Mouse (Mus musculus) cerebellum, postnatal 14 days (tissue): ENCODE results near the gene Hnf1a.

Experiments used
- DNase-seq, 2 experiments: peaks; one replicate each; pipeline ENCODE4 v3.0.0; 2021; ENCODE audit warnings: mixed read lengths in 2 of 2

The Hnf1a gene

DNA sequence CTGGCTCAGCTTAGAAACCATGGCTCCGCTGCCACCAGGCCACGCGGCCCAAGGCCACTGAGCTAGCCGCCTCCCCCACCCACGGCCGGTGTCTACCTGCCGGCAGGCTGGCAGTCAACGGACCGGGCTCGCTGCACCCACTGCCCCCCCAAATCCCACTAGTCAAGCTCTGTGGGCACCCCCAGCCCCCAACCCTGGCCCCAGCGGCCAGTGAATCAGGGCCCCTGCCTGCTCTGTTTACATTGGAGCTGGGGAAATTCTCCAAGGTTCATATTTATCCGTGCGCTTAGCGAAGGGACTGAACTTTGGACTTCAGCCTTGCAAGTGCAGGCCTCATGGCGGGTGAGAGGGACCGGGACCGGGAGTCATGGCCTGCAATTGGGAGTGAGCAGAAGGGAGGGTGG is at the start of gene Hnf1a:
Gene Hnf1a (minus strand): TSS at position 271 of the 404 bp plus-strand sequence.
- DNase-seq: no peak

DNA sequence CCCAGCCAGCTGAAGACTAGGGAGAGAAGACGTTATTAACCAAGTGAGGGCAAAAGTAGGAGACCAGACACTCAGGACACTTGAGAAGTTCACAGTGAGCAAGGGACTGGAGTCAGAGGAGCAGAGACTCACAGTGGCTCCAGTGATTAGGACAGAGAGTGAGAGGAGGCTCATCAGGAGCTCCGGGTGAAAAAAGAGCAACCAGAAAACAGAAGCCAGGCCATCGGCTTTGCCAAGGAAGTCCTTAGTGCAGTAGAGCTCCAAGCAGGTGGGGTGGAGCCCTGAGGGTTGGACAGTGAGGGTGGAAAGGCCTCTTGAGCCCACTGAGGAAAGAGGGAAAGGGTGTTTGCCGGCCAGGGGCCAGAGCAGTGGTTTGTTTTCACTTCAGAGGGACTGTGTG is 47.9 kb upstream of the Hnf1a start:
- peak in 1 of 2 experiments; percentile 26 for DNase-seq

GRCm38 (mm10) chr5:115018270-115018669 is 47.4 kb upstream of the Hnf1a start:
- DNase-seq: no peak

DNA sequence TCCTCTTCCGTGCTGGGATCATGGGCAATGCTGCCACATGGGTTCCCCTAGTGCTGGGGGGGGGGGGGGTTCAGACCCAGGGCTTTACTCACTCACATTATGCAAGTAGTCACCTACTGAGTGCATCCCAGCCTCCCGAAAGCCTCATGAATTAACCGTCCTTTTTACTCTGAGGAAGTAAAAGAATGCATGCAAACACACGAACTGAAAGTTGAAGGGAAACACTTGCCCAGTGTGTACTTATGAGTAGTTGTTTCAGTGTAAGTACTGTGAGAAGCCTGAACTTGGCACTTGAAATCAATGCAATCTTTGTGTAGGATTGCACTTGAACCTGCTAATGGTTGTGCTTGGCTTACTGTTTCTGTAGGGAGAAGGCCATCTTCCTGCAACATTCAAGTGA is 44.2 kb upstream of the Hnf1a start:
- DNase-seq: no peak

GRCm38 (mm10) chr5:115014570-115014969 is 43.7 kb upstream of the Hnf1a start:
- no peak for DNase-seq

DNA sequence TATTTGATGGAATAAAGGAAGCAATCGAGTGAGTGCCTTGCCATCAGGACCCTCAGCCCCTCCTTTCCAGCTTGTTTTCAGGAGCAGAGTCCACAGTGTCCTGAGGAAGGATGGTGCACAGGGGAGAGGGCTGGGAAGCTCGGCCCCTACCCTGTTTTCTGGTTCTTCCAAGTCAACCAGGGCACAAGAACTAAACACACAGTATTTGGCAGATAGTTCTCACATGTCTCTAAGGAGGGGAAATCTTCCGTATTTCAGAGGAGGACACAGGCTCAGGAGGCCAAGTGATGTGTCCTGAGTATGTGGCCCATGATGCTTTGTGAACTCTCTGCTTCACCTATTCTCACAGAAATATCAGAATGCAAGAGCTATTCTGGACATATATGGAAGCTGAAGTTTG is 42.5 kb upstream of the Hnf1a start:
- no peak for DNase-seq

DNA sequence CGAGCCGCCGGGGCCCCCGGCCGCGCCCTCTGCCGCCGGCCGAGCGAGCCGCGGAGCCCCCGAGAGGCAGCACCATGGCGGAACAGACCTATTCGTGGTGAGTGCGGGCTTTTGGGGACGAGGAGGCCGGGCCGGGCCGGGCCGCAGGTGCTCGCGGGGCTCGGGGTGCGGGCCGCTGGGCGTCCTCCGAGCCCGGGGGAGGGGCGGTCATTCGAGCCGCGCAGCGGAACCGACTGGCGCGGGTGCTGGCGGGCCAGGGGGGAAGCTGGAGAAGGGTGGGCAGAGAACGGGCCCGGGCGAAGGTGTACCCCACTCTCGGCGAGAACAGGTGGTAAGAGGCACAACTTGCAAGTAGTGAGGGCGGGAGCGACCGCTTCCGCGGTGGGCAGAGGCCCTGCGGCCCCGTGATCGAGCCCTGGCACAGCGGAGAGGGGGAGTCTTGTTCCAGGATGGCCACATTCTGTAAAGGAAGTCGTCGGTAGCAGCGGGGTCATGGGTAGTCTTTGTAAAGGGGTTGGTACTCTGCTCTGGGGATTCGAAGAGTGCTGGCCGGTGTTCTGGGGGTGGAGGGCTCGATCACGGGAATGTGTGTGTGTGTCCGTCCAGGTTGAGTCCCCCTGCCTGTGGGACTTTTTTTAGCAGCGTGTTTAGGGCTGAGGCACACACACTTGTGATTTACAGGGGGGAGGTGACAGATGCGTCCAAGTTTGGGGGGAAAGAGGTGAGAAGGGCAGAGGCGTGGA is 40.8 kb upstream of the Hnf1a start:
- peak; percentile 61 for DNase-seq

DNA sequence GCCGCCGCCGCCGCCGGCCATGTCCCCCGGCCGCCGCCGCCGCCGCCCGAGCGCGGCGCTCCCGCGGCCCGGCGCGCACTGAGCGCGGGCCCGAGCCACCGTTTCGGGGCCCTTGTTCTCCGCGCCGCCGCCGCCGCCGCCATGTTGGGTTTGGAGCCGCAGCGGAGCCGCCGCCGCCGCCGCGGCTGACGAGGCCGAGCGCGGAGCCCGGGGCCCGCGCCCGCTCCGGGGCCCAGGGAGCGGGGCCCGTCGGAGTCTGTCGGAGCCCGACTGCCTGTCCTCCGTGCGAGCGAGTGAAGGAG is 40.3 kb upstream of the Hnf1a start:
- DNase-seq: no peak

DNA sequence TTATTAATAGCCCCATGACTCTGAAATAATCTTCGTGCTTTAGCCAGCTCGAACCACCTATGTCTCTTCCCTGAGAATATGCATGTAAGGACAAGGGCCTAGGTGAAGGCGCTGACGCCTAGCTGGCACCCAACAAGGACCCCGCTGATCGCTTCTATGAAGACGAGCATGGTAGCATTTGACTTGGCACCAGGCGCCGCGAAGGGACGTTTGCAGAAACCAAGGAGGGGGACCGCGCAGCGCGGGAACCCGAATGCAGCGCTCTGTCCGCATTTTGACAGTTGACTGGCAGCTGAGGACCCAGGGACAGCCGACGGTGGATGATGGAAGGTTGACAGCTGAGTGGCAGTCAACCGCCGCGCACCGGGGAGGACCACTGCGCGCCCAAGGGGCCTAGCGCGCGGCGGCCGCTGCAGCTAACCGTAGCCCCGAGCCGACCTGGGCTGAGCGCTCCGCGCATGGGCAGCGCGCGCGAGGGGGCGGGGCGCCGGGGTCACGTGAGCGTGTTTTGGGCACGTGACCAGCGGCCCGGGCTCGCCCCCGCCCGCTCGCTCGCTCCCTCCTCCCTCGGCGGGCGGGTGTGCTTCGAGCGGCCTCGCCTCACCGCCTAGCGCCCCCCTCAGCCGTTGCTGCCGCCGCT is 39.8 kb upstream of the Hnf1a start, which contains the start of gene Sppl3:
Gene Sppl3 (plus strand): TSS at position 561 of the 640 bp plus-strand sequence.
- DNase-seq: peak; percentile 98 to 99

DNA sequence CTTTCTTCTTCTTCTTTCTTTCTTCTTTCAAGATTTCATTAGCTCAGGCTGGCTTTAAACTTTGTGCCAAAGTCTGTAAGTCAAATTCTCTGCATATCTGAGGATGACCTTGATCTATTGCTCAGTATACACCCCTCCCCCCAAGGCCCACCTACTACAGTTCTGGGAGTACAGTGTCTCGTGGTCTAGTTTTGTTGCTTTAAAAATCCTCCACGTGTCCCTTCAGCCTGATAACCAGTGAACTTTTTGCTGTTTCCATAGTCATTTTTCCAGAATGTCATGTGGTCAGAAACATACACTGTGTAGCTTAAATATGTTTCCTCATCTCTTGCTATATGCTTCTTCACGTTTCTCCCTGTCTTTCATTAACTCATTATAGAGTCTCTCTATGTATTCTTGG is 39.1 kb upstream of the Hnf1a start:
- no peak for DNase-seq

DNA sequence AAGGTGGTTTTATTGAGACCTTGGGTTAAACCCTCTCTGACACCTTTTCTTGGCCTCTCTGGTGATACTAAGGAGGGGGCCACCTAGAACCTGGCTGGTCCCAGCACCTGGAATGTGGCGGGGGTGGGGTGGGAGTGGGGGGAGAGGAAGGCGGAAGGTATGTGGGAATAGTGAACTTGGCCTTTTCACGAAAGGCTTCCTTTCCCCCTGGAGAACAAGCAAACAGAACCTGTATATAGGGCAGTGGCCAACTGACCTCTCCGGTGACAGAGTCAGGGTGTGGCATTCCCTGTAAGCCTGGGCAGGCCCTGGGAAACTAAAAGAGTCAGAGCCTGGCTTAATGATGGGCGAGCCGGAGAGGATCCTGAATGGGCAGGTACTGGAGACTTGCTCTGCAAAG is 38.2 kb upstream of the Hnf1a start:
- no peak for DNase-seq

DNA sequence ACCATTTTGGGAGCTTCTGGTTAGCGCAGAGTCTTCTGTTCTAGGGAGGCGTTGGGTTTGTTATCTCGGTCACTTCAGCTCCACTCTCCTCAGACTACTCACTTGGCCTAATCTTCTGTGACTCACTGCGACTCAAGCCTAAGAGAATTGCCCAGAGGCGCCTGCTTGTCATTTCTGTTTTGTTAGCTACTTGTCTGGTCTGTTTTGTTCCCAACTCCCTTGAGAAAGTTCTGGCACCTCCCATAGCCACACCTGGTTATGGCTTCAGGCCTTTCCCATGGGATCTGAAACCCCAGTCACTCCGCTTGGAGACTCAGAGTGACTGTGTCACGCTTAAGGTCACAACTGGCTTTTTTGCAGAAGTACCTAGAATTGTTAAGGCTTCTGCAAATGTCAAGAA is 37.4 kb upstream of the Hnf1a start:
- no peak for DNase-seq

DNA sequence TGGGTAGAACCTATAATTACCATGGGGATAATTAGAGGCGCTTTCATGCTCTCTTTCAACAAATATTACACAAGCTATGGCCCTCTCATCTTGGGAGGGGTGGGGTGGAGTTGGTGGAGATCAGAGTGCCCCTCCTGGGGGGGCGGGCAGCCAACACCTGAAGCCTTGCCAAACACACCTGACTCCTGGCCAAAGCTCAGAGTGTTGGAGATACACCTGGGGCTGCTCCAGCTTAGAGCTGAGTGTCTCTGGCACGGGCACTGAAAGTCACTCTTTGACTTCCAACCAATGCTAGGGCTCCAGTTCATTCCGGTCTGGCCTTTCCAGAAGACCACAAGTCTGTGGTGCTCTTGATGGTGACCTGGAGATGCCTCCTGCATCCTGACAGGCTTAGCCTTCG is 36.9 kb upstream of the Hnf1a start:
- peak in 1 of 2 experiments; percentile 40 for DNase-seq

DNA sequence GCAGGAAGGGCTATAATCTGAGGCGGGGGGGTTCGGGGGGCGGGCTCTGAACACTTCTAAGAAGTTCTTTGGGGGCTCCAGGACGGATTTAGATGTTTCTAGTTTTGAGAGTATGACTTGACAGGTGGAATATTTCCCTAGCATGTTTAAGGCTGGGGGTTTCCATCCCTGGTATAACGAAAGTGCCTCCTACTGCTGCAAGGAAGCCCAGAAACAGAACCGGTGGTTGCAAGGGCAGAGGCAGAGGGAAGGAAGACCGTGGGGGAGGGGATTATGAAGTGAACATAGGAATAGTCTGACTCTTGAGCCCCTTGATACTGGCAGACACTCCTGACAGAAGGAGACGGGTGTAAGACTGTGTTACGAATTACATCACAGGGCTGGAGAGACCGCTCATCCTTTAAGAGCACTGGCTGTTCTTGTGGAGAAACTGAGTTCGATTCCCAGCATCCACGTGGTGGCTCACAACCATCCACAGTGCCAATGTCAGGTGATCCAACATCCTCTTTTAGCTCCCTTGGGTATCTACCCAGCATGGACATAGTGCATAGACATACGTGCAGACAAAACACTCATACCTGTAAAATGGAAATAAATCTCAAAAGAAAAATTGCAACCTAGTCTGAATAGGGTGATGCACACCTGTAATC is 32.5 kb upstream of the Hnf1a start:
- DNase-seq: no peak

DNA sequence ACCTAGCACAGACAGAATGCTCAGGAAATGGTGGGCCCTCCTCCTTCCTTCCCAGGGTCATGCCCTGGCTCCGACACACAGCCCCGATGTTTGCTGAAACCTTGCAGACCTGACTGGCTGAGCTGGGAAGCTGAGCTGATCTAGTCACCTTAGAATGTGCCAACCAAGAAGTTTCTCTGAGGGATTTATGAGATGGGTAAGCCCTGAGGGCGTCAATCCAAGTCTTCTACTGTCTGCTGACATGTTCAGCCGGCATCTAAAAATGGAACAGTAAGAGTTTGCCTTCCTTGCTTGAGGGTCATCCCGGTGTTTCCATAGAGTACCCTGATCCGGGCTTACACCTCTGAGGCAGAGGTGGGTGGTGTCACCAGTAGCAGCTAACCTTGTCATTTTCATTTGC is 31.9 kb upstream of the Hnf1a start:
- DNase-seq: no peak

GRCm38 (mm10) chr5:115001464-115001863 is 30.6 kb upstream of the Hnf1a start:
- no peak for DNase-seq

- no peak for DNase-seq
These were observed 29.6 kb upstream of the Hnf1a start for GRCm38 (mm10) chr5:115000503-115000902.

GRCm38 (mm10) chr5:114997327-114997726 is 26.4 kb upstream of the Hnf1a start:
- no peak for DNase-seq

GRCm38 (mm10) chr5:114996447-114996846 is 25.6 kb upstream of the Hnf1a start:
- no peak for DNase-seq

DNA sequence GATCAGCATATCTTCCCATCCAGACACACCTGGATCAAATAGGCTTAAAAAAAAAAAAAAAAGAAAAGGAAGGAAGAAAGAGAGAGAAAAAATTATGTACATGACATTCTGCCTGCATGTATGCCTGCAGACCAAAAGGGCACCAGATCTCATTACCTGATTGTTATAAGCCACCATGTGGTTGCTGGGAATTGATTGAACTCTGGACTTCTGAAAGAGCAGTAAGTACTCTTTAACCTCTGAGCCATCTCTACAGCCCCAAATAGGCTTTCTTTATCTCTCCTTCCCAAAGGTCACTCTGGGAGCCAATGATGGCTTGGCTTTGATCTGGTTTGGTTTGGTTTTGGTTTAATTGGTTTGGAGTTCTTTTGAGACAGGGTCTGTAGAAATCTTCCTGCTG is 14.2 kb upstream of the Hnf1a start:
- DNase-seq: no peak

DNA sequence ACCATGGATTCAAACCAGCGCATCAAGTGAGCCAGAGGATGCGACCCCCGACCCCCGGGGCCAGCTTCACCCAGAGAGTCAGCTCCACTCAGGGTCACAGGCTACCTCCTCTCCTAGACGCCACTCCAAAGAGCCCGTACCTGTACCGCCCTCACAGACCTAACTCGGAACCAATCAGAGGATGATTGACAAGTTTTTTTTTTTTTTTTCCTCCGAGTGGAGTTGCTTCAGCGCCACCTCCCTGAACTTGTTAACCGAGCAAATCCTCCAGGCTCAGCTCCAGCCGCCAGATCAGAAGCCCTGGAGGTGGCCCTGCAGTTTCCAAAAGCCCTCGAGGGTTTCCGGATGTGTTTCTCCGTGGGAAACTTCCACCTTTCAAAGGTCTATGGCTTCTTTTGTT is 11.1 kb upstream of the Hnf1a start:
- no peak for DNase-seq

DNA sequence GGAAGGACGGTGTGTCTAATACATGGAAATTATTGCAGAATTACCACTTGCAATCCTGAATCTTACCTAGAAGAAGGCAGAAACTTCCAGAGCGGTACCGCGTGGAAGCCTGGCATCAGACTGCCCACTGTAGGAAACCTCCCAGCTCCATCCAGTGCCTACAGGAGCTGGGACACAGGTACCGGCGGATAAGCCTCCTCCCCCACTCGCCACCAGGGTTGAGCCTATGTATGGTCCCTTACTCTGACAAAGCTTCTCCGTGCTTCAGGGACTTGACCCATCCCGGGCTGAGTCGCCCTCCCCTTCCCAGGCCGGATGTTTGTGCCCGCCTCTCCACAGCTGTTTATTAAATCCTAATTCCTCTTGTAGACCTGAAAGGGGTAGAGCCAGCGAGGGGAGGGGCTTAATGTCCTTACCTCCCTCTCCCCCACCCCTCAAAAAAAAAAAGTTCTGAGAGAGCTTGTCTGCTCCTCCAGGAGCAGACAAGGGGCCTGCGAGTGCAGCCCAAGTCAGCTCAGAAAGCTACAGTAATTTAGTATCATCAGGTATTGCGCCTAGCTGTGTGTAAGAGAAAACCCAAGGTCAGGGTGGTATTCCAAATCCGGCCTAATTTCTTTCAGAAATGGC is 9.3 kb upstream of the Hnf1a start:
- no peak for DNase-seq

DNA sequence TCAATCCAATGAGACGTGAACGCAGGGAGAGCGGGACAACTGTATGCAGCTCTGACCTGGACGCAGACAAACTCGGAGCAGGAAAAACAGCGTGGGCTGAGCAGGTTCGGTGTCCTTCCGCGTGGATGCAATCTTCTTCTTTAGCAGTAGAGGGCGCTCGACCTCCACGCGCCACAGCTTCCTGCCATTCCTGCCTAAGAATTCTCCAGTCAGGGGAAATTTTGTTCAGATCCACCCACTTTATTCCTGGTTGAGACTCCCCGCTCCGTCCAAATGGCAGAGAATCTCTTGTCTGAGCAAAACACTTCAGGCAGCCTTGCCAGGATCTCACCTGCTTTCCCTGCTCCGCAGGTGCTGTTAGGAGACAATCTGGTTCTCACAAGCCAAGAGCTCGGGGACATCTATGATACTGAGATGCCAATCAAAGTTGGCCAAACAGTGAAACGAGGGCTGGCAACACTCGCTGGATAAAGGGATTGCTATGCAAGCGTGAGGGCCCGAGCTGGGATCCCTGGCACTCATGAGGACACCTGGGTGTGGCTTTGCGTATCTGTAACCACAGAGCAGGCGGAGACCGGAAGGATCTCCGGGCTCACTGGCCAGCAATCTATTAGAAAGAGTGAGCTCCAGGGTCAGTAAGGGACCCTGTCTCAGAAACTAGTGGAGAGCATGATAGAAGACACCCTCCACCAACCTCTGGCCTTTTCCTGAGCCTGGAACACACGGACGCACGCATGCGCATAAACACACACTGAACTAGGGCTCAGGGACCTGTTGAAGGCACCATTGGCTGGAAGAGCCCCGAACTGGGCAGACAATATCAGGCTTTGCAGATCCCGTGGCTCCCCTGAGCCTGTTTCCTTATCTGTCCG is 8.6 kb upstream of the Hnf1a start:
- peak; percentile 80 to 90 for DNase-seq
